Mouse (Mus musculus): ENCODE measurements around the gene Scn3b.

Scn3b gene

GRCm38 (mm10) chr9:40337131-40337820 lies 68.3 kb downstream of the Scn3b start:
- DNase-seq (ENCODE audit: low spot score in 2 of 2): no peak

GRCm38 (mm10) chr9:40339578-40339977 lies 70.6 kb downstream of the Scn3b start:
- no peak for DNase-seq (ENCODE audit: low spot score in 2 of 2)

Measured in frontal cortex, postnatal 14 days (tissue).